Mouse (Mus musculus): ENCODE data around the gene Bola2.

DNA sequence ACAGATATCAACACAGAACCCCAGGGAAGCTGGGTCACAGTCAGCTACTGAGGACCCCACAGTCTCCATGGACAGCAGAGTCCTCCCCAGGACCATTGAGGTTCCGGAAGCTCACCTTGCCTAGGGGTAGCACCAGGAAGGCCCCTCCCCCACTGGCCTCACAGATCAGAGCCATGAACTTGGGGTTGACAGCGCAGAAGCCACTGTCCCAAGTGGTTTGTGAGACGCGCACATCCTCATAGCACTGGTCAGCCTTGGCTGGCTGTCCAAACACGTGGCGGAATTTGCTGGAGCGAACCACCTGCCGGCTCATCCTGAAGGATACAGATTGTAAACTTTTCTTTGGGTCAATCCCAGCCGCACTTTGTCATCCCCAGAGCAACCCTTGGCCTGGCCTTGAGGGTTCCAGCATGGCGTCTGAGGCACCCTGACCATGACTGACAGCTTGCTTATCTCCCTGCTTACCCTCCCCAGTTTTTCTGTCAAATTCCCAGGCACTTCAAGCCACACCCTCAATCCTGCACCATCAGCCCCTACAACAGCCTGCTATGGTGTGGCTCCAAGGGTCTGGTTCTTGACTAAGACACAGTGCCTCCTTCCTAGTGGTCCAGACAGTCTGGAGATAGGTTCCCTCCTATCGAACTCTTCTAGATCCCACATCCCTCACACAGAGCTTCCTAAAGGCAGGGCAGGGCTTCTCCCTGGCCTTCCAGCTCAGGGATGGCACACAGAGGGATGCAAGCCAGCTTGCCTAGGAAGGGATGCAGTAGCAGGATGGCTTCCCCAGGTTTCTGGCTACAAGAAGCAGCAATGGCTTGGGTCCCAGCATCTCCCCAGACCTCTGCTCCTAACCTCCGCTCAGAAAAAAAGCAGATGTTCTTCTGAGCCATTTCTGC lies 7.9 kb downstream of the Bola2 start:
- TF ChIP-seq CTCF (IDR thresholded peaks at IDR 0.05; ENCODE audit: insufficient read depth, low read depth, low read length) (no peak), POLR2A (IDR thresholded peaks at IDR 0.05; ENCODE audit: insufficient read depth, low read depth, low read length) (no peak)

All from olfactory bulb, adult 2 months (tissue).